Comparison of ENCODE assay signal across 8 mouse cellular contexts in the genomic region with DNA sequence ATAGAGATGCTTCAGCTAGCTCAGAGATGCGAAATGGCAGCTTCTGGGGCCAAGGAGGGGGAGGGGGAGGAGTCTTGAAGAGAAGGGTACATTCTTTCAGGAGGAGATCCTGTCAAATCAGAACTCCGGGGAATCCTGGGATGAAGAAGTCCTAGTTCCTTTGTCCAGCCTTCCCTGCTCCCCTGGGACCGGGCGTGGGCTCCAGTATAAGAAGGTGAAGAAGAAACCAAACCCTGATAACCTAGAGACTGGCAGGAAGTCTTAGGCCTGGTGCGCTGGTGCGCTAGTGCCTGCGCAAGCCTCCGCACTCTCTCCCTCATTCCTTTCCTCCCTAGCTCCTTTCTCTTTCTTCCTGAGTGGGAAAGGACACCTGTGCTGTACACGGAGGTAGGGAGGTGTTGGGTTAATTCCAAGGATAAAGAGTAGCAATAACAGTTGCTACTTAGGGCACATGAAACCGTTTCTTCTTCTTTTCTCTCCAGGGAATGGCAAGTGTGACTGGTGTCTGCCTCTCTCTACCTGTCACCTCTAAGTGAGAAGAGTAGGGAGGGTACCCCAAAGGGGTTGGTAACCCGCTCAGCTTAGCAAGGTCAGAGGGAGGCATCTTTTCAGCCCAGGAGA. TPM values are rescaled to one million over a fixed set of nuclear protein-coding genes. Genes with fewer than 3 reads are reported as not detected.
DNase-seq lines count a peak whose midpoint lies in the region; ATAC-seq and TF ChIP-seq lines count a peak whose summit lies in the region.

No protein-coding gene starts in this region.

- peaks cover 4% of the 10 kb centered on the region; the same call in 1 of the 2 replicates for H3K4me1 ChIP-seq in lung, adult 2 months (ENCODE audit: control insufficient read depth, insufficient read depth, low read length)
- peaks cover 32% of the 10 kb centered on the region for H3K4me1 ChIP-seq in embryonic facial prominence, embryonic 10.5 days
- peaks cover 10% of the 10 kb centered on the region for H3K4me1 ChIP-seq in intestine, embryonic 16.5 days (ENCODE audit: control insufficient read depth, insufficient read depth, low read length)

- no peak for TF ChIP-seq POLR2A in lung, adult 2 months (IDR thresholded peaks at IDR 0.05; ENCODE audit: borderline replicate concordance, extremely low read depth, low read depth, low read length)

- no peaks in the 10 kb centered on the region for H3K9me3 ChIP-seq in embryonic facial prominence, embryonic 10.5 days
- H3K9me3 ChIP-seq in intestine, embryonic 16.5 days (ENCODE audit: control insufficient read depth, low read length) = no peaks in the 10 kb centered on the region

- H3K4me3 ChIP-seq in lung, adult 2 months (replicated peaks; ENCODE audit: extremely low read depth, low read depth, low read length) = peak overlapping the region; percentile 79
- H3K4me3 ChIP-seq in embryonic facial prominence, embryonic 10.5 days = peak overlapping the region; percentile 88
- peak overlapping the region; percentile 91 for H3K4me3 ChIP-seq in intestine, embryonic 16.5 days (ENCODE audit: low read length)

- peak overlapping the region; percentile 89 for H3K9ac ChIP-seq in intestine, embryonic 16.5 days (ENCODE audit: low read depth, low read length)

- H3K27ac ChIP-seq in embryonic facial prominence, embryonic 10.5 days (replicated peaks) = peak overlapping the region; percentile 81
- H3K27ac ChIP-seq in intestine, embryonic 16.5 days (ENCODE audit: low read length) = peak overlapping the region; percentile 88; the same call in 1 of the 2 replicates

- peak overlapping the region; percentile 98 for H3K4me2 ChIP-seq in intestine, embryonic 16.5 days (ENCODE audit: low read depth, low read length)

- WGBS in lung, adult 2 months = 29% methylated on average over 11 of the region's 11 CpGs
- 5% methylated on average over 11 of the region's 11 CpGs for WGBS in embryonic facial prominence, embryonic 10.5 days
- 27% methylated on average over 11 of the region's 11 CpGs for WGBS in intestine, embryonic 16.5 days

- no peak for TF ChIP-seq CTCF in lung, adult 2 months (IDR thresholded peaks at IDR 0.05; ENCODE audit: insufficient read depth, low read length)

- peaks cover 23% of the 10 kb centered on the region; the same call in 1 of the 2 replicates for H3K36me3 ChIP-seq in embryonic facial prominence, embryonic 10.5 days (replicated peaks)
- H3K36me3 ChIP-seq in intestine, embryonic 16.5 days (ENCODE audit: control insufficient read depth, insufficient read depth, low read length) = peaks cover 6% of the 10 kb centered on the region

- no peak for ATAC-seq in intestine, embryonic 16.5 days
- no peak; the same call in 1 of the 2 replicates for ATAC-seq in megakaryocyte-erythroid progenitor cell, adult 5-6 weeks (replicated peaks; ENCODE audit: low FRiP score, low TSS enrichment, poor library complexity, severe bottlenecking)

- DNase-seq in lung, adult 2 months = no peak
- DNase-seq in lung, postnatal 25 days (ENCODE audit: low spot score) = no peak
- no peak for DNase-seq in embryonic facial prominence, embryonic 10.5 days (ENCODE audit: low spot score)
- DNase-seq in naive thymus-derived CD4-positive, alpha-beta T cell, adult 2 months (ENCODE audit: low read depth) = peak; percentile 70
- DNase-seq in adrenal gland, postnatal 14 days = no peak
- no peak for DNase-seq in urinary bladder, postnatal 14 days (ENCODE audit: low spot score)

- peaks cover 93% of the 10 kb centered on the region for H3K27me3 ChIP-seq in embryonic facial prominence, embryonic 10.5 days (replicated peaks; ENCODE audit: low read depth, poor library complexity, severe bottlenecking)
- no peaks in the 10 kb centered on the region for H3K27me3 ChIP-seq in intestine, embryonic 16.5 days (replicated peaks; ENCODE audit: control insufficient read depth, insufficient read depth, low read length)

RNA-seq across cellular contexts. Expression of a gene that starts 1.4 kb away (rescaled TPM):
- 94.9 and 97.2 TPM in 2 replicates for polyA plus RNA-seq in lung, adult 2 months (2012; rRNA removed)
- 11.9 and 13.6 TPM in 2 replicates for polyA plus RNA-seq in embryonic facial prominence, embryonic 10.5 days (2016; fragmentation: Nextera tagmentation; extraction: Ambion mirVana)
- 24.4 and 25.7 TPM in 2 replicates for polyA plus RNA-seq in intestine, embryonic 16.5 days (2015; fragmentation: Nextera tagmentation; extraction: Ambion mirVana)
- 28.5 and 36.9 TPM in 2 replicates for total RNA-seq in adrenal gland, postnatal 14 days (2021)
- total RNA-seq in megakaryocyte-erythroid progenitor cell, adult 5-6 weeks (2014; fragmentation: Nextera tagmentation) = 49.7 and 53.8 TPM in 2 replicates
- total RNA-seq in megakaryocyte-erythroid progenitor cell, adult 5-6 weeks (2017) = 59.2 and 66.2 TPM in 2 replicates

RNA-seq across cellular contexts. Expression of a gene that starts 23.4 kb away (rescaled TPM):
- 13.2 and 15.1 TPM in 2 replicates for polyA plus RNA-seq in lung, adult 2 months (2012; rRNA removed)
- polyA plus RNA-seq in embryonic facial prominence, embryonic 10.5 days (2016; fragmentation: Nextera tagmentation; extraction: Ambion mirVana) = 15.9 and 17.4 TPM in 2 replicates
- 13.3 and 13.6 TPM in 2 replicates for polyA plus RNA-seq in intestine, embryonic 16.5 days (2015; fragmentation: Nextera tagmentation; extraction: Ambion mirVana)
- 12.6 and 13.5 TPM in 2 replicates for total RNA-seq in adrenal gland, postnatal 14 days (2021)
- 5.6 and 6.7 TPM in 2 replicates for total RNA-seq in megakaryocyte-erythroid progenitor cell, adult 5-6 weeks (2014; fragmentation: Nextera tagmentation)
- 8.3 and 10.2 TPM in 2 replicates for total RNA-seq in megakaryocyte-erythroid progenitor cell, adult 5-6 weeks (2017)

RNA-seq across cellular contexts. Expression of a gene that starts 24.9 kb away (rescaled TPM):
- 1,224 and 1,373 TPM in 2 replicates for polyA plus RNA-seq in lung, adult 2 months (2012; rRNA removed)
- polyA plus RNA-seq in embryonic facial prominence, embryonic 10.5 days (2016; fragmentation: Nextera tagmentation; extraction: Ambion mirVana) = 3,494 and 3,561 TPM in 2 replicates
- 3,191 and 3,364 TPM in 2 replicates for polyA plus RNA-seq in intestine, embryonic 16.5 days (2015; fragmentation: Nextera tagmentation; extraction: Ambion mirVana)
- total RNA-seq in adrenal gland, postnatal 14 days (2021) = 2,356 and 2,777 TPM in 2 replicates
- total RNA-seq in megakaryocyte-erythroid progenitor cell, adult 5-6 weeks (2014; fragmentation: Nextera tagmentation) = 7,210 and 7,602 TPM in 2 replicates
- total RNA-seq in megakaryocyte-erythroid progenitor cell, adult 5-6 weeks (2017) = 3,211 and 3,934 TPM in 2 replicates

RNA-seq across cellular contexts. Expression of a gene that starts 25.7 kb away (rescaled TPM):
- polyA plus RNA-seq in lung, adult 2 months (2012; rRNA removed) = 1.9 and 2.0 TPM in 2 replicates
- 2.3 and 3.1 TPM in 2 replicates for polyA plus RNA-seq in embryonic facial prominence, embryonic 10.5 days (2016; fragmentation: Nextera tagmentation; extraction: Ambion mirVana)
- 2.8 TPM in 2 replicates for polyA plus RNA-seq in intestine, embryonic 16.5 days (2015; fragmentation: Nextera tagmentation; extraction: Ambion mirVana)
- total RNA-seq in adrenal gland, postnatal 14 days (2021) = 4.7 and 5.0 TPM in 2 replicates
- total RNA-seq in megakaryocyte-erythroid progenitor cell, adult 5-6 weeks (2014; fragmentation: Nextera tagmentation) = 3.7 and 6.3 TPM in 2 replicates
- total RNA-seq in megakaryocyte-erythroid progenitor cell, adult 5-6 weeks (2017) = 0.56 TPM in 1 of 2 replicates, not detected in the other

RNA-seq across cellular contexts. Expression of a gene that starts 30.3 kb away (rescaled TPM):
- polyA plus RNA-seq in lung, adult 2 months (2012; rRNA removed) = 771 and 1,159 TPM in 2 replicates
- 733 and 768 TPM in 2 replicates for polyA plus RNA-seq in embryonic facial prominence, embryonic 10.5 days (2016; fragmentation: Nextera tagmentation; extraction: Ambion mirVana)
- 1,841 and 1,876 TPM in 2 replicates for polyA plus RNA-seq in intestine, embryonic 16.5 days (2015; fragmentation: Nextera tagmentation; extraction: Ambion mirVana)
- 800 and 862 TPM in 2 replicates for total RNA-seq in adrenal gland, postnatal 14 days (2021)
- 655 and 828 TPM in 2 replicates for total RNA-seq in megakaryocyte-erythroid progenitor cell, adult 5-6 weeks (2014; fragmentation: Nextera tagmentation)
- total RNA-seq in megakaryocyte-erythroid progenitor cell, adult 5-6 weeks (2017) = 663 and 819 TPM in 2 replicates
